Mouse (Mus musculus) MN1 (cell line): ENCODE data around the gene Atf1.
A peak's percentile ranks its signal among the peaks of the same experiment; 100 is the strongest.

Source experiments
- DNase-seq: peaks from one replicate; pipeline ENCODE4 v3.0.0-alpha.2; 2016; ENCODE audit warnings: low spot score

Atf1 gene

DNA sequence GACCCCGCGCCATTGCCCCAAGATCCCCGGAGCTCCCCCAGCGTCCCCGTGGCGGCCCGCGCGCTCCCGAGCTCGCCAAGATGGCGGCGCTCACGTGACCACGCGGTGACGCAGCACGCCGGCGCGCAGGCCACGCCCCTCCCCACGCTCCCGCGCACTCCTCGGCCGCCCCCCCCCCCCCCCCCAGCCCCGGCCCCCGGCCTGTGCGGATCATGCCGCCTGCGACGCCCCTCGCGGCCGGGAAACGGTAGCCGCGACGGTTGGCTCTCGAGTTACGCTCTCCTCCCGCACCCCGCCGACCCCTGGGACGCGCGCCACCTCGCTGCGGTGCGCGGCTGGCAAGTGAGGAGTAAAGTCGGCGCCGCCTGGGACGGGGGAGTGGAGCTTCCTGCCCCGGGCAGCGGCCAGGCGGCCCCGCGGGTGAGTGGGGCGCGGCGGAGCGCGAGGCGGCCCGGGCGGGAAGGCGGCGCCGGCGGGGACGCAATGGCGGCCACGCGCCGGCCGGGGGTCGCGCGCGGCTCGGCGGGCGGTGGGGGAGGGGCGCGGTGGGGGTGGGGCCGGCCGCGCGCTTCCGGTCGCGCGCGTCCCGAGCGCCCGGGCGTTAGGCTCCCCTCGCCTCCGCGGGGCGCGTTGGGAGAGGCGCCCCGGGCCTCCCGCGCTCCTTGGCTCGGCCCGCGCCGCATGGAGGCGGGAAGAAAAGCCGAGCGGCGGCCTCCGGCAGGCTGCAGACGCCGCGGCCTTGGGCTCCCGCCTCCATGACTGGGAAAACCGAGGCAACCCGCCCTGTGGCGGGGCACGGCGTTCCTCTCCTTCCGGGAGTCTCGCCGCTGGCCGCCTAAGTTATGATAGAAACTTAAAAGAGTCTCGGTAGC lies at the start of gene Atf1:
Gene Atf1, plus strand, starts transcription at position 157 of the 872 bp plus-strand sequence.
- peak; percentile 97 for DNase-seq

DNA sequence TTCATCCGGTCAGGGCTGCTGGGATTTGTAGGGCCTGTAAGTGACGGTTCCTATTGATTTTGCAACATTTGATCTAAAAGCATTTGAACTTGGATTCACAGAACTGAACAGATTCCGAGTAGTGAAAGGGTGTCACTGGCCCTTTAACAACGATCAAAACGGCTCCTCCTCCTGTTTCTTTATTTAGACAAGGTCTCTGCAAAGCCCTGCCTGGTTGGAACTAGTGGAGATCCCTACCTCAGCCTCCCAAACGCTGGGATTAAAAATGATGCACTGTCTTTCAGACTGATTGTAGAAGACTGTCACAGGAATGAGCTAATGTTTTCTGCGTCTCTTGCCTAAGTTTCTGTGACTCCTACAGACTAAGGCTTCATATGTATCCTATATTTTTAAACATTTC lies 49.1 kb upstream of the Atf1 start:
- DNase-seq = no peak

DNA sequence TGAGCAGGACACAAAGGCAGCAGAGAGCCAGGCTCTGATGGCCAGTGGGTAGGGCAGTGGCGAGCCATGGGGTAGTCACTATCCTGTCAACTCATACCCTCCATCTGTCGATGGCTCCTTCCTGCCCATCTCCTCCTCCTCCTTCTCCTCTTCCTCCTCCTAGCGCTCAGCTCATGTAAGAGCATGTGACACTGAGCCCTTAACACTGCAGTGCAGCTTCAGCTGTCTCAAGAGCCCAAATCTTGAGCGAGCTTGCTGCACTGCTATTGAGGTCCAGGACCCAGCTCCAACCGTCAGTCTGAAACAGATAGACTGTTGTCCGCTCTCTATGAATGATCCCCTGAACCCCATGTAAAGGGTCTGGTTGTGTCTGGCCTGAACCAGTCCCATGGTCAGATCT lies 47.9 kb upstream of the Atf1 start:
- no peak for DNase-seq

DNA sequence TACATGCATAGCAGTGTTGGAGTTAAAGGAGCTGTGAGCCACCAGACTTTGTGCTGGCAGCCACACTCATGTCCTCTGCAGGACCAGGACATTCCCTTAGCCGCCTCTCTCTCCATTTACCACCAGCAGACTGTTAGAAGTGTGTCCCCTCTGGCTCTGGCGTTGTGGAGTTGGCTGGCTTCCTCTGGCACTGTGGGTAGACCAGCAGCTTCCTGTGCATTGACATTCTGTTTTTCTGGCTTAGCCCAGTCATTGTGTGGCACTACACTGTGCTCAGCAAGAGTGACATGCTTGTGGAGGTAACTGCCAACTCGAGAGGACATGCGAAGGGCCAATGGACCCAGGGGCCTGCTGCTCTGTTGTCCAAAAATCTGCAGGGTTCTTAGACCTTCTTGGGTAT lies 47.4 kb upstream of the Atf1 start:
- DNase-seq = no peak

DNA sequence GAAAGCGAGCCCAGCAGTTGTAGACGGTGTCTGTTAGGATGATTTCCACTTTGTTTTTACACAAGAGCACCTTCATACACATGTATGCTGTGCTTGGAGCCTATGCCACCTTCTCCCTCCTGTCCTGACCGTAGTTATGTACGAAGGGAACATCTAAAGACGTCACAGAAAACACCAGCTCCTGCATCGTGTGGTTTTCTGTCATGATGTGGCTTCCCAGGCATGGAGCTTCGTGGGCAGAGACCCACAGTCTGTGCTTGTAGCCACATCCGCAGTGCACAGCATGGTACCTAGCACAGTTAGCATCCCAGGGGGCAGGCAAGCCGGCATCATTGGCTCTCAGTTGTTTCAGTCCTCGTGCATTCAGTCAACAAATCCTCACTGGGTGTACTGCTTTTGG lies 45.8 kb upstream of the Atf1 start:
- no peak for DNase-seq

DNA sequence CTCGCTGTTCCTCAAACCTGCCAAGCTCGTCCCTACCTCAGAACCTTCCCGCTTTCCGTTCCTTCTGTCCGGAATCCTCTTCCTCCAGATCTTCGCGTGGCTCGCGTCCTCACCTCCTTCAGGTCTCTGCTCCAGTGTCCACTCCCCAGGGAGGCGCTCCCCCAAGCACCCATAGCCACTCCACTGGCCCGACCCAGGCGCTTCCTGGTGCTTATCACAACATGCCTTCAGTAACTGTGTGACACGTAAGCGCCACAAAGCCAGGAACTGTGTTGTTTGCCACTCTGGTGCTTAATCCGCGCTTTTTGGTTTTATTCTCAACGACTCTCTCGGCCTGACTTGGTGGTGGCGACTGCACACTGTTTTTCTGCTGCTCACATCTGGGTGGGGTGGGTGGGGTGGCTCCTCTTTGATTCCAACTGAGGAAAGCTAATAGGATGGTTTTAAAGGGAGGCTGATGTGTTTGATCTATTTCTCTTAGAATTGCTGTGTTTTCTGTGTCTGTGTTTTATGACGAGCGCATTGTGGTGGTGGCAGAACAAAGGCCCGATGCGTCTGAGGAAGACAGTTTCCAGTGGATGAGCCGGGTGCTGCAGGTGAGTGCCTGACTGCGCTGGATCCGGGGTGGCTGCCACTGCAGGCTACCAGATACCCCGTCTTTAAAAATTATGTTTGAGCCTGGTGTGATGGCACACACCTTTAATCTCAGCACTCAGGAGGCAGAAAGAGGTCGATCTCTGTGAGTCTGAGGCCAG lies 44.9 kb upstream of the Atf1 start:
- DNase-seq = no peak

DNA sequence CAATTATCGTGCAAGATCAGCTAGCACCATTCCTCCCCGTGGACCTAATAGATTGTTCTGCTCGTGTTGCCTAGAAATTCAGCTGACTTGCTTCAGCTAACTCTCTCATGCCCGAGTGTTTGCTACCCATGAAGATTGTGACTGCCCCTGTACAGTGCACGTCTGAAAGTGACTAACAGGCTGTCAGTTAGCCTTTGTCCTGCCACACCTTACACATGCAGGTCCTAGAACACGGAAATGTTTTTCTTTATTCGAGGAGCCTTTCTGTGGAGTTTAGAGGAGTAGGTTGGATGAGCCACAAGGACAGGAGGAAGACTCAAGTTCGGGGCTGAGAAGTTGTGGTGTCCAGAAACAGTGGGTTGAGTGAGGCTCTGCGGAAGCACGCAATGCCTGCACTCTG lies 44.1 kb upstream of the Atf1 start:
- DNase-seq = no peak

DNA sequence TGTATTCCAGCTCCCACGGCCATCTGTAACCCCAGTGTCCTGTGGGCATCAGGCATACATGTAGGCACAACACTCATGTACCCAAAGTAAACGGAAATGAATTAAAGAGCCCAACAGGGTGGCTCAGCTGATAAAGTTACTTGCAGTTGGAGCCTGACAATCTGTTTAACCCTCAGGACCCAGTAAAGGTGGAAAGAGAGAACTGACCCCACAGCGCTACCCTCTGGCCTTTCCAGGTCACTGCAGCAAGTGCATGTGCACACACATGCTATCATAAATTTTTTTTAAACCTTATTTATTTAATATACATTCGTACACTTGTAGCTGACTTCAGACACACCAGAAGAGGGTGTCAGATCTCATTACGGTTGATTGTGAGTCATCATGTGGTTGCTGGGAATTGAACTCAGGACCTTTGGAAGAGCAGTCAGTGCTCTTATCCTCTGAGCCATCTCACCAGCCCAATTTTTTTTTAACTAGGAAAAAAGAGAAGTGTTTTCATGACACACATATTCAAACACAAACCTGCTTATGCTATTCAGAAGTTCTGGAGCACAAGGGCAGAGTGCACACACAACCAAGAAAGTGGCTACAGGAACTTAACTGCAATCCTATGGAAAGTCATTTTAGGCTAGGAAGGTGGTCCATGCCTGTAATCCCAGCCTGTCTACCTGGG lies 42.7 kb upstream of the Atf1 start:
- DNase-seq = no peak

DNA sequence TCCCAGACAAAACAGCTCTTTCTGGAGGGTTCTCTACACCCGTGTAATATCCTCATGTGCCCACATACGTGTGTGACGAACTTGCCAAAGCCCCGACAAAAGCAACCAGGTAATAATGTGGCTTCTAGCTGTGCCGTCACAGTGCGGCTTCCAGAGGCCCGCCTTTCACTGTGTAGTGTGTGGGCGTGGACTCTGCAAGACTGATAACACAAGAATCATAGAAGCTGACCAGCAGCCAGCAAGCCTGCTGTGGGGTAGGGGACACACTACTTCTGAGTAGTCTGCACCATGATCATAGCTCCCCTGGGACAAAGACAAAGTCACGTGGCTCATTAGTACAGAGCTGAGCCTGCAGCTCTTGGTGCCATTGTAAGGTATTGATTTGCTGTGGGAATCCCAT lies 41.4 kb upstream of the Atf1 start:
- DNase-seq = no peak

DNA sequence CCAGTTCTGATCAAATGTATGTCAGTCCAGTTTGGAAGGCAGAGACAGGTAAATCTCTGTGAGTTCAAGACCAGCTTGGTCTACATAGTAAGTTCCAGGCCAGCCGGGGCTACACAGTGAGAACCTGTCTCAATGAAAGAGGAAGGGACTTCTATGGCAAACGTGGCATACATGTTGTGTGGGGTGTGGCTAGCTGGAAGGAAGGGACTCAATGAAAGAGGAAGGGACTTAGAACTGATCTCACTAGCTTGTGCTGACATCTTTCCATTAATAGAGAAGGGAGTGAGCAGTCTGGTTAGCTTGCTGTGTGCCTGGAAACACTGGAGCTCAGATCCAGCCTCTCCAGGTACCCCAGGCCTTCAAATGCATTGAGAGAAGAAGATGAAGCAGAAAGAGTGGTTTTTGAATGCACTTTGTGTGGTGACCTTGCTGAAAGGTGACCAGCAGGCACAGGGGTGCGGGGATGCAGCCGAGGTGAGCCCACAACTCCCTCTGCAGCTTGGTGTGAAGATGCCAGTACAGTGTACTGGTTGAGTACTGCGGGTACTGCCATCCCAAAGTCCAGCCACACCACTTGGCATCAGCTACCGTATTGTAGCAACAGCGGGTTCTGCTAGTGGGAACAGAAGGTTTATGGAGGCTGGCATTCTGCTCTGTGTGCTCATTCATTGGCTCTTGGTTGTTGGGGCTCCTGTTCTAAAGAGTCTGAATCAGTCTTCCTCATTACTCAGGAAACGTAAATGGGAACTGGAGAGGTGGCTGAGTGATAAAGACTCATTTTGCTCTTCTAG lies 40.5 kb upstream of the Atf1 start:
- DNase-seq = no peak

DNA sequence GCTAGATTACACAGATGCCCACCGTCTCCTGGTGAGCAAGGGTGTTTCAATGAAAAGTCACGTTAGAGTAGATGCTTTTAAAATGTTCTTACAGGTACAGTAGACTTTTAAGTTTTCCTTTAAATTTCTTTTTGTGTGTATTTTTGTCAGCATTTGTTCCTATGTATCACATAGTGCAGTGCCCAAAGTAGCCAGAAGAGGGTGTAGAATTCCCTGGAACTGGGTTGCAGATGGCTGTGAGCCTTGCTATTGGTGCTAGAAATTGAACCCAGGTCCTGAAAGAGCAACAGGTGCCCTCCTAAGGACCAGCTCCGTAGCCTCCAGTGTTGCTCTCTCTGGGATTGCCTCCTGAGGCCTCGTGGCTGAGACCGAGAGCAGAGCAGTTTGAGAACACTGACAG lies 39.1 kb upstream of the Atf1 start:
- no peak for DNase-seq

DNA sequence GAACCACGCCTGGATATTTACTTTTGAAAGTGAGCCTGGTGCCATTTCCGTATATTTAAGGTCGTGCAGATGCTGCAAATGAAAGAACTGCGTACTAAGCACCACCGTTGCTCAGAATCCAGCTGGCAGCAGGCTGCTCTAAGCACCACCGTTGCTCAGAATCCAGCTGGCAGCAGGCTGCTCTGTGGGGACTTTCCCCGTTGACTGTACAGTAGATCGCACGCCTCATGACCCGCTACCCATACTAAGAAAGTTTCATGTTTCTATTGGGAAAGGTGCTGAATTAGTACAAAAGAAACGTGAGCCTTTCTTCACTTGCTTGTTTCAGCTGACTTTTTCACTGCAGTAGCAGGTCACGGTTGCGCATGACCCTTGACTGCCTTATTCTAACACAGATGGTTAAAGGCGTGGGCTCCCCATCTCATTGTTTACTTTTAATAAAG lies 38.6 kb upstream of the Atf1 start:
- DNase-seq = no peak

DNA sequence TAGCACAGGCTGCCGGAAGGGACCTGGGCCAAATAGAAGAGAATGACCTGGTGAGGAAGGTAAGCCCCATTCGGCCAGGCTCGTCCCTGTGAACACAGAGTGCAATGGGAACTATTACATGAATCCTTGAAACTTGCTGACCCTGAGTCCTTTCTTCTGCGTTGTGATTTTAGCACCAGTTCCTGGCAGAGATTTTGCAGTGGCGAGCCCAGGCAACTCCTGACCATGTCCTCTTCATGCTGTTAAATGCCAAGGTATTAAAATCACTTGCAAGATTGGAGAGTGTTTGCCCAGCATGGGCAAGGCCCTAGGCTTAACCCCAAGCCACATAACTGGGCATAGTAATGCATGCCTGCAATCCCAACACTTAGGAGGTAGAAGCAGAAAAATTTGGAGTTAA lies 37.5 kb upstream of the Atf1 start:
- no peak for DNase-seq

DNA sequence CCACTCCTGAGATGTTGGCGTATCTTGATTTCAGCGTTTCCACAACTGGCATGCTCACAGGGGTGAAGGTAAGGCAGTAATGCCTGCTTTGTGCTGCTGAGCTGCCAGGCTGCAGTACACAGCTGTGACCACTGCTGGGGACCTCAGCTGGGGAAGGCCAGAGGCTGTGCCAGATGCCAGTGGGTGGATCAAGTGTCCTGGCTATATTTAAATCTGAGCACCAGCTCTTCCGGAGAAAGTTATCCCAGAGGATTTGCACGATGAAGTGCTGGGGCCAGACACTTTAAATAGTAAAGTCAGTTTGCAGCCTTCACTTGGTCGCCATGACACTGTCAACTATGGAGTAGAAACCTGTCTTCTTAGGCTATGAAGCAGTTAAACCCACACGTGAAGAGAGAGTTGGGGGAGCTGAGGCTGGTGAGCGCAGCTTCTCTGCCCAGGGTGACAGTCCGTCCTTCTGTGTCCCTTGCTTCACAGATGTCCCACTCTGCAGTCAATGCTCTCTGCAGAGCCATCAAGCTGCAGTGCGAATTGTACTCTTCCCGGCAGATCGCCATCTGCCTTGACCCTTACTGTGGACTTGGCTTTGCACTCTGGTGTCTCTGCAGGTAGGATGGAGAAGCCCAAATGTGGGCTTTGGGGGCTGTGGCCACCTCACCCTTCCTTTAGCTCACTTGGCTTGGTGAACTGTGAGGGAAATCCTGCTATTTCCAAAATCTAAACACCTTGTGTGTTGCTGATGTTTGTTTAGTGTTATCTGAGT lies 28.5 kb upstream of the Atf1 start:
- peak; percentile 74 for DNase-seq

DNA sequence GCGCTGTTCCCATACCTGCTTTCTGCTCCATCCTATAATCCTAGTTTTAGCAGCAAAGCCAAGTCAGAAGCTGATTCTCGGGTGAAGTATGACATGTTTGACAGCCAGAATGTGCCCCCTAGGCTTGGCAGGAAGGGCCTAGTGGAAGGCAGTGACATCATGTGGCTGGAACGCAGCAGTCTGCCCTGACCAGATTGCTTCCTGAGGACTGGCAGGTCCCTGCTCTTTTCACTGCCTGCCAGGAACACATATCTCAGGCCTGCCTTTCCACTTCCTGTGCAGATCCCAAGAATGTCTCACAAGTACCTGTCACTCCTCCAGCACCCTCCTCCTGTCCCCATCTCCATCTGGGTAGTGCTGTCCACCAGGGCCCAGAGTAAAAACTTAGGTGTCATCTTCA lies 27.8 kb upstream of the Atf1 start:
- peak; percentile 46 for DNase-seq

DNA sequence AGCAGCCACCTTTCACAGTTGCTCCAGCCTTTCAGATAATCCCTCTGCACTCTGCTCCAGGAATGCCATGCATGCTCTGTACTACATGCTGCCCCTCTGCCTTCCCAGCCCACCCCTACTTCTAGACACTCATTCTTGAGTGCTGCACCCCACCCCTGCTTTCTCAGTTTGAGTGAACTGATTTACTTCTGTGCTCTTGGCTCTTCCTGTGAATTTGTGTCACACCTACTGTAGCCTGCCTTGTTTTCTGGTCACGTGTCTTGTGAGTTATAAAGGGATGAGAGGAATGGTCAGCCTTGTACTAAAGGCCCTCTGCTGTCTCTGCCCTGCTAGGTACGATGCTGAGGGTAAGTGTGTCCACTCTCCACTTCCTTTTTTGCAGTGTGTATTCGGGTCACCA lies 25.8 kb upstream of the Atf1 start:
- DNase-seq = no peak

DNA sequence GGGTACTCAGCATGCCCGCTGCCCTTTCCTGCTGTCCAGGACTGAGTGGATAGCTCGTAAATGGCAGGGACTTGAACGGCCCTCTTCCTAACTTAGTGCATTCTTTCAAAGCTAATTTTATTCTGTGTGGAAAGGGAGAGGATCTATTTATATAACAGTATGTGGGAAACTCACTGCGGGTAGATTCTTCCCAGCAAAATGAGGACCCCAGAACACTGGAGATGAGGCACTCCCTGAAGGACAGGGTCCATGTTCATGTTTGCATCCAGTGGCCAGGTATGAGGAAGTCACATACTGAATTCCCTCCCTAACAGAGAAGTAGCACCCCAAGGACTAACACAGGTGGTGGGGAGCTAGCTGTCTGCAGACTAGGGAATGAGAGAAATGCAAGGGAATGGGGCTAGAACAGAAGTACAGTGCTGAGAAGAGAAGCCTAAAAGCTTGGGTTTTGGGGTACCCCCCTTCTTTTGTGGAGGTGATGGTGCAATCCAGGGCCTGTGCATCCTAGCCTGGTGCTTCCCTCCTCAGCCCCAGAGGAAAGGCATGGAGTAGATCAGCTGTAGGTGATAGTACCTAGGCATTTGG lies 25.1 kb upstream of the Atf1 start:
- no peak for DNase-seq

DNA sequence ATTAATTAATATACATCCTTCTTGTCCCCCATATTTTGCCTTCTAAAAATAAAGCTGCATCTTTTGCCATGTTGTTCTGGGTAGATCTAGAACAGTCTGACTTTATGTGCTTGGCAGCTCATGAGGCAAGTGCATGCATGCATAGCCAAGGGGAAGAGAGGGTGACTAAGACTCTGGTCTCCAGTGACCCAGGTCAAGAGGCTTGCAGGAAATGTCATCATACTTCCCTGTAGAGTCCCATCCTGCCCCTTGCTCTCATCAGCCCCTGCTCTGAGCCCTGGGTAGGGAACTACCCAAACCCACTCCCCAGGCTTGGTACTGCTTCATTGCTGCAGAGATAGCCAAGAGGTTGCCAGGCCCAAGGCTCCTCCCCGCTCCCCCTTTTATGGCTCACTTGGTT lies 23.0 kb upstream of the Atf1 start:
- DNase-seq = peak; percentile 73

DNA sequence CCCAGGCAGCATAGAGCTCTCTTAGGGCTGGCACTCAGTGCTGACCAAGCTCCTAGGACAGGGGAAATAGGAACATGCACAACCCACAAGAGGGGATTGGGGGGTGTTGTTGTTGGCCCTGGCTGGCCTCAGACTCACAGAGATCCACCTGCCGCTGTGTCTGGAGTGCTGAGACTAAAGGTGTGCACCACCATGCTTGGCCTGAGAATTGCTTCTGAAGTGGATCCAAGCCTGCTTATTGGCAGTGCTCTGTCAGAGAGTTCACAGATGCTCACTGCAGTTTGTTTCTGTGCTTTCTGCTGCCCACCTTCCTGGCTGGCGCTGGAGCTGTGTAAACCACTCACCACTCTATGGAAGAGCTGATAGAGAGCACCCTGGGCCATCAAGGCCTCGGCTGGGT lies 17.6 kb upstream of the Atf1 start:
- DNase-seq = no peak

DNA sequence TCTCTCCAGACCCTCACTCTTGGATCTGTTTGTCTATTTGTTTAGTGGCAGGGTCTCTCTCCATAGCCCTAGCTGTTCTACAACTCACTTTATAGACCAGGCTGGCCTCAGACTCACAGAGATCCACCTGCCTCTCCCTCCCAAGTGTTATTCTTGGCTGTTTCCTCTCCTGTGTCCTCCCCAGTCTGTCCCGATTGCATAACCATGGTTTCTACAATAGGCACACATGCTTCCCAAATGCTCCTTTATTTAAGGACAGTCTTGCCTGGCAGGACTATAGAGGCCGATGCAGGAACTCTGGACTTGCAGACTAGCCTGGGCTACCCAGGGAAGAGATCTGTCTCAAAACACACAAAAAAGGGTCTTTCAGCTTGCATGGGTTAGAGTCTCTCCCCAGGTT lies 14.3 kb upstream of the Atf1 start:
- DNase-seq = no peak

DNA sequence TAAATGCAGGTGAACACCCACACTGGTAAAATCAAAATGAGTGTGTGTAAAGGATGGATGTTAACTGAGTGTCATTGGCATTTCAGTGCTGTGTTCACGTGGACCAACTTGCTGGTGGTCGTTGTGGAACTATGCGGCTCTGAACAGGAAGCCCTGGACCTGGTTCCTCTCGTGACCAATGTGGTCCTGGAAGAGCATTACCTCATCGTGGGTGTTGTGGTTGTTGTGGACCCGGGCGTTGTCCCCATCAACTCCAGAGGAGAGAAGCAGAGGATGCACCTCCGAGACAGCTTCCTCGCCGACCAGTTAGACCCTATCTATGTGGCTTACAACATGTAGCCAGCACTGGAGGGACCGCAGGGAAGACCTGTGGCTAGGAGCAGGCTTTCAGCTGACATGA lies 12.5 kb upstream of the Atf1 start:
- no peak for DNase-seq
